Mouse (Mus musculus) liver, embryonic 14.5 days (tissue): ENCODE results near the gene Brd2.

Source experiments
- CTCF ChIP-seq: IDR thresholded peaks from 2 replicates; pipeline ENCODE4 v1.5.1; 2016; ENCODE audit warnings: antibody characterized with exemption, low read depth, control low read depth
- EP300 ChIP-seq: IDR thresholded peaks from 2 replicates; pipeline ENCODE4 v1.6.1; 2016; ENCODE audit warnings: antibody characterized with exemption, low read depth

- no peak for TF ChIP-seq CTCF
- no peak for TF ChIP-seq EP300
These were observed 15.1 kb downstream of the Brd2 start for GRCm38 (mm10) chr17:34107109-34107867.
